Mouse (Mus musculus) ES-E14 (cell line): ENCODE results near the gene Hddc3.

ENCODE experiments used
- CHD2 ChIP-seq: IDR thresholded peaks from 2 replicates; pipeline ENCODE4 v1.6.1; 2014; ENCODE audit warnings: mild to moderate bottlenecking, low read depth, low read length, inconsistent platforms
- MAFK ChIP-seq: IDR thresholded peaks from 2 replicates; pipeline ENCODE4 v1.6.1; 2014; ENCODE audit warnings: mild to moderate bottlenecking, low read depth, low read length, inconsistent platforms; ENCODE audit not compliant: insufficient read depth

GRCm38 (mm10) chr7:80294764-80295648 is 47.9 kb upstream of the Hddc3 start:
- TF ChIP-seq MAFK: no peak
- no peak for TF ChIP-seq CHD2
